ENCODE assay signal across 17 mouse cellular contexts in genomic region chr11:100975241-100975640, GRCm38 (mm10). TPM values are rescaled to one million over a fixed set of nuclear protein-coding genes. Genes with fewer than 3 reads are reported as not detected.
DNase-seq lines count a peak whose midpoint lies in the region; ATAC-seq and TF ChIP-seq lines count a peak whose summit lies in the region.
"Had no signal": no experiment of that assay in that cellular context is flagged by ENCODE, and none has a peak within 500 bp of the region (broad histone marks: within the 10 kb centered on the region; RNA-seq: fewer than 3 reads in every experiment).

No protein-coding gene starts in this region.

- peaks cover under 1% of the 10 kb centered on the region for H3K79me2 ChIP-seq in myocyte (ENCODE audit: control insufficient read depth, insufficient read depth)

- peaks cover 38% of the 10 kb centered on the region for H3K27me3 ChIP-seq in embryonic facial prominence, embryonic 13.5 days
- H3K27me3 ChIP-seq in embryonic facial prominence, embryonic 10.5 days (replicated peaks; ENCODE audit: low read depth, poor library complexity, severe bottlenecking) = peaks cover 54% of the 10 kb centered on the region
- no peaks in the 10 kb centered on the region for H3K27me3 ChIP-seq in kidney, postnatal 0 days (ENCODE audit: insufficient read depth, low read length)
- no peaks in the 10 kb centered on the region for H3K27me3 ChIP-seq in kidney, adult 2 months (replicated peaks; ENCODE audit: control insufficient read depth, insufficient read depth, low read length)
- H3K27me3 ChIP-seq in myocyte (ENCODE audit: control insufficient read depth, insufficient read depth, insufficient read length) = no peaks in the 10 kb centered on the region
- peaks cover 23% of the 10 kb centered on the region for H3K27me3 ChIP-seq in hindbrain, postnatal 0 days (ENCODE audit: insufficient read depth, low read length)
- H3K27me3 ChIP-seq in forebrain, embryonic 10.5 days (ENCODE audit: poor library complexity, severe bottlenecking) = peaks cover 61% of the 10 kb centered on the region

- H3K9ac ChIP-seq in embryonic facial prominence, embryonic 13.5 days = no peak overlapping the region
- H3K9ac ChIP-seq in kidney, postnatal 0 days (ENCODE audit: low read depth, low read length) = no peak overlapping the region
- H3K9ac ChIP-seq in hindbrain, postnatal 0 days (replicated peaks; ENCODE audit: low read length) = no peak overlapping the region
- H3K9ac ChIP-seq: embryonic facial prominence, embryonic 12.5 days had no signal

- TF ChIP-seq POLR2A in kidney, adult 2 months (IDR thresholded peaks at IDR 0.05; ENCODE audit: low read depth, low read length) = no peak
- no peak for TF ChIP-seq POLR2A in myocyte (IDR thresholded peaks at IDR 0.05; ENCODE audit: insufficient read length, low read depth)

- no peak for ATAC-seq in embryonic facial prominence, embryonic 13.5 days (ENCODE audit: insufficient number of reproducible peaks, insufficient read depth, low FRiP score, low TSS enrichment, low read depth)
- no peak for ATAC-seq in kidney, postnatal 0 days (replicated peaks; ENCODE audit: low FRiP score, low read depth)
- ATAC-seq in hindbrain, postnatal 0 days = no peak
- ATAC-seq: forebrain, embryonic 14.5 days; inflammation-experienced regulatory T-cells, adult 6 months had no signal

- H3K9me3 ChIP-seq in embryonic facial prominence, embryonic 13.5 days = peaks cover 4% of the 10 kb centered on the region; the same call in 1 of the 2 replicates
- H3K9me3 ChIP-seq in embryonic facial prominence, embryonic 10.5 days = no peaks in the 10 kb centered on the region
- no peaks in the 10 kb centered on the region for H3K9me3 ChIP-seq in kidney, postnatal 0 days (replicated peaks; ENCODE audit: low read length)
- H3K9me3 ChIP-seq in hindbrain, postnatal 0 days (ENCODE audit: low read length) = no peaks in the 10 kb centered on the region
- H3K9me3 ChIP-seq in forebrain, embryonic 10.5 days = no peaks in the 10 kb centered on the region
- H3K9me3 ChIP-seq: embryonic facial prominence, embryonic 12.5 days; hindbrain, embryonic 10.5 days had no signal

- 65% methylated on average over 7 of the region's 7 CpGs for WGBS in embryonic facial prominence, embryonic 13.5 days
- 72% methylated on average over 7 of the region's 7 CpGs for WGBS in embryonic facial prominence, embryonic 10.5 days
- WGBS in kidney, postnatal 0 days = 62% methylated on average over 7 of the region's 7 CpGs
- 77% methylated on average over 7 of the region's 7 CpGs for WGBS in kidney, adult 2 months
- 74% methylated on average over 7 of the region's 7 CpGs for WGBS in hindbrain, postnatal 0 days
- 72% methylated on average over 7 of the region's 7 CpGs for WGBS in forebrain, embryonic 10.5 days

- H3K4me3 ChIP-seq in embryonic facial prominence, embryonic 13.5 days = no peak overlapping the region
- no peak overlapping the region for H3K4me3 ChIP-seq in embryonic facial prominence, embryonic 10.5 days
- no peak overlapping the region for H3K4me3 ChIP-seq in kidney, postnatal 0 days (replicated peaks; ENCODE audit: low read depth, low read length)
- no peak overlapping the region for H3K4me3 ChIP-seq in kidney, adult 2 months (ENCODE audit: insufficient read depth, low read depth, low read length)
- no peak overlapping the region for H3K4me3 ChIP-seq in myocyte
- H3K4me3 ChIP-seq in hindbrain, postnatal 0 days (ENCODE audit: low read length) = no peak overlapping the region
- H3K4me3 ChIP-seq in forebrain, embryonic 10.5 days = no peak overlapping the region
- H3K4me3 ChIP-seq: embryonic facial prominence, embryonic 12.5 days; hindbrain, embryonic 10.5 days had no signal

- no peaks in the 10 kb centered on the region for H3K36me3 ChIP-seq in embryonic facial prominence, embryonic 13.5 days
- no peaks in the 10 kb centered on the region for H3K36me3 ChIP-seq in embryonic facial prominence, embryonic 10.5 days (replicated peaks)
- no peaks in the 10 kb centered on the region for H3K36me3 ChIP-seq in kidney, postnatal 0 days (ENCODE audit: insufficient read depth, low read length)
- no peaks in the 10 kb centered on the region for H3K36me3 ChIP-seq in kidney, adult 2 months (ENCODE audit: control insufficient read depth, insufficient read depth, low read length)
- H3K36me3 ChIP-seq in myocyte (ENCODE audit: control insufficient read depth, insufficient read depth) = no peaks in the 10 kb centered on the region
- no peaks in the 10 kb centered on the region for H3K36me3 ChIP-seq in hindbrain, postnatal 0 days (ENCODE audit: insufficient read depth, low read length)
- no peaks in the 10 kb centered on the region for H3K36me3 ChIP-seq in forebrain, embryonic 10.5 days (replicated peaks)
- H3K36me3 ChIP-seq: embryonic facial prominence, embryonic 12.5 days; hindbrain, embryonic 10.5 days had no signal

- peaks cover 19% of the 10 kb centered on the region for H3K4me1 ChIP-seq in embryonic facial prominence, embryonic 13.5 days
- H3K4me1 ChIP-seq in embryonic facial prominence, embryonic 10.5 days = peaks cover 5% of the 10 kb centered on the region
- no peaks in the 10 kb centered on the region for H3K4me1 ChIP-seq in kidney, postnatal 0 days (replicated peaks; ENCODE audit: insufficient read depth, low read length)
- peaks cover 5% of the 10 kb centered on the region for H3K4me1 ChIP-seq in kidney, adult 2 months (ENCODE audit: control insufficient read depth, insufficient read depth, low read length)
- H3K4me1 ChIP-seq in hindbrain, postnatal 0 days (ENCODE audit: insufficient read depth, low read length) = peaks cover 2% of the 10 kb centered on the region
- H3K4me1 ChIP-seq in forebrain, embryonic 10.5 days = peaks cover 5% of the 10 kb centered on the region

- no peak overlapping the region for H3K4me2 ChIP-seq in embryonic facial prominence, embryonic 13.5 days
- no peak overlapping the region for H3K4me2 ChIP-seq in kidney, postnatal 0 days (ENCODE audit: low read length)
- H3K4me2 ChIP-seq in myocyte (ENCODE audit: low read depth) = peak overlapping the region; percentile 83
- no peak overlapping the region for H3K4me2 ChIP-seq in hindbrain, postnatal 0 days (ENCODE audit: low read depth, low read length)
- H3K4me2 ChIP-seq: embryonic facial prominence, embryonic 12.5 days had no signal

- TF ChIP-seq CTCF in kidney, postnatal 0 days (IDR thresholded peaks at IDR 0.05; ENCODE audit: low read depth) = no peak
- TF ChIP-seq CTCF in kidney, adult 2 months (conservative IDR thresholded peaks at IDR 0.05; ENCODE audit: insufficient read depth, insufficient read length, low read depth, low read length) = no peak
- no peak for TF ChIP-seq CTCF in hindbrain, postnatal 0 days (IDR thresholded peaks at IDR 0.05; ENCODE audit: low read depth)

- peak overlapping the region; percentile 16; the same call in 1 of the 2 replicates for H3K27ac ChIP-seq in embryonic facial prominence, embryonic 13.5 days
- no peak overlapping the region for H3K27ac ChIP-seq in embryonic facial prominence, embryonic 10.5 days (replicated peaks)
- H3K27ac ChIP-seq in kidney, postnatal 0 days = no peak overlapping the region
- H3K27ac ChIP-seq in kidney, adult 2 months (ENCODE audit: insufficient read depth, low read depth, low read length) = no peak overlapping the region
- H3K27ac ChIP-seq in hindbrain, postnatal 0 days = no peak overlapping the region
- no peak overlapping the region for H3K27ac ChIP-seq in forebrain, embryonic 10.5 days
- H3K27ac ChIP-seq: embryonic facial prominence, embryonic 12.5 days; hindbrain, embryonic 10.5 days had no signal

- DNase-seq in embryonic facial prominence, embryonic 10.5 days (ENCODE audit: low spot score) = no peak
- peak; percentile 23 for DNase-seq in kidney, postnatal 0 days (ENCODE audit: low spot score)
- DNase-seq in kidney, adult 2 months = no peak
- DNase-seq in NIH3T3 (ENCODE audit: low read depth) = peak; percentile 37
- DNase-seq in hindbrain, postnatal 0 days (ENCODE audit: low spot score) = no peak
- no peak for DNase-seq in forebrain, embryonic 10.5 days (ENCODE audit: extremely low spot score, low spot score)
- DNase-seq: B cell, adult 2 months; cerebellum, adult 18-20 months; kidney, postnatal 36 days; lung, adult 2 months had no signal

- no peak overlapping the region for H3ac ChIP-seq in myocyte (ENCODE audit: control insufficient read depth, insufficient read length)

RNA-seq across cellular contexts. Expression of gene Cavin1, which starts 4.6 kb away (rescaled TPM):
- 152 and 169 TPM in 2 replicates for polyA plus RNA-seq in embryonic facial prominence, embryonic 13.5 days (2015; fragmentation: Nextera tagmentation; extraction: Ambion mirVana)
- 20.6 and 23.5 TPM in 2 replicates for polyA plus RNA-seq in embryonic facial prominence, embryonic 10.5 days (2016; fragmentation: Nextera tagmentation; extraction: Ambion mirVana)
- polyA plus RNA-seq in kidney, postnatal 0 days (2015; fragmentation: Nextera tagmentation; extraction: Ambion mirVana) = 143 and 156 TPM in 2 replicates
- polyA plus RNA-seq in kidney, adult 2 months (2012; rRNA removed) = 32.1 and 35.0 TPM in 2 replicates
- polyA plus RNA-seq in myocyte (2012; fragmentation: generic; extraction: Trizol) = 284 TPM
- 19.7 and 26.3 TPM in 2 replicates for total RNA-seq in hindbrain, postnatal 0 days (2014; rRNA removed)
- polyA plus RNA-seq in hindbrain, postnatal 0 days (2015; fragmentation: Nextera tagmentation; extraction: Ambion mirVana) = 48.6 and 50.2 TPM in 2 replicates
- 16.1 and 16.6 TPM in 2 replicates for polyA plus RNA-seq in forebrain, embryonic 10.5 days (2016; fragmentation: Nextera tagmentation; extraction: Ambion mirVana)
- total RNA-seq: monocyte, adult 5-6 weeks had no signal

RNA-seq across cellular contexts. Expression of gene Atp6v0a1, which starts 34.0 kb away (rescaled TPM):
- polyA plus RNA-seq in embryonic facial prominence, embryonic 13.5 days (2015; fragmentation: Nextera tagmentation; extraction: Ambion mirVana) = 33.2 and 38.8 TPM in 2 replicates
- polyA plus RNA-seq in embryonic facial prominence, embryonic 10.5 days (2016; fragmentation: Nextera tagmentation; extraction: Ambion mirVana) = 30.1 and 30.5 TPM in 2 replicates
- polyA plus RNA-seq in kidney, postnatal 0 days (2015; fragmentation: Nextera tagmentation; extraction: Ambion mirVana) = 33.8 and 35.1 TPM in 2 replicates
- 48.4 and 54.0 TPM in 2 replicates for polyA plus RNA-seq in kidney, adult 2 months (2012; rRNA removed)
- 45.0 TPM for polyA plus RNA-seq in myocyte (2012; fragmentation: generic; extraction: Trizol)
- 213 and 222 TPM in 2 replicates for total RNA-seq in hindbrain, postnatal 0 days (2014; rRNA removed)
- 162 and 181 TPM in 2 replicates for polyA plus RNA-seq in hindbrain, postnatal 0 days (2015; fragmentation: Nextera tagmentation; extraction: Ambion mirVana)
- polyA plus RNA-seq in forebrain, embryonic 10.5 days (2016; fragmentation: Nextera tagmentation; extraction: Ambion mirVana) = 34.5 and 36.9 TPM in 2 replicates

RNA-seq across cellular contexts. Expression of gene Stat3, which starts 35.9 kb away (rescaled TPM):
- polyA plus RNA-seq in embryonic facial prominence, embryonic 13.5 days (2015; fragmentation: Nextera tagmentation; extraction: Ambion mirVana) = 40.7 and 48.3 TPM in 2 replicates
- polyA plus RNA-seq in embryonic facial prominence, embryonic 10.5 days (2016; fragmentation: Nextera tagmentation; extraction: Ambion mirVana) = 22.5 and 22.8 TPM in 2 replicates
- 48.0 and 51.8 TPM in 2 replicates for polyA plus RNA-seq in kidney, postnatal 0 days (2015; fragmentation: Nextera tagmentation; extraction: Ambion mirVana)
- polyA plus RNA-seq in kidney, adult 2 months (2012; rRNA removed) = 55.5 and 57.2 TPM in 2 replicates
- 93.7 TPM for polyA plus RNA-seq in myocyte (2012; fragmentation: generic; extraction: Trizol)
- 49.7 and 56.2 TPM in 2 replicates for total RNA-seq in hindbrain, postnatal 0 days (2014; rRNA removed)
- 41.4 and 43.4 TPM in 2 replicates for polyA plus RNA-seq in hindbrain, postnatal 0 days (2015; fragmentation: Nextera tagmentation; extraction: Ambion mirVana)
- polyA plus RNA-seq in forebrain, embryonic 10.5 days (2016; fragmentation: Nextera tagmentation; extraction: Ambion mirVana) = 15.0 and 15.6 TPM in 2 replicates

Comparison
In these comparisons a context has a peak if more than half of its experiments do, and no peak if none do; other contexts are left out.
1. DNase-seq: peak in kidney, postnatal 0 days (single experiment) and NIH3T3 (single experiment); none in embryonic facial prominence, embryonic 10.5 days (single experiment), kidney, adult 2 months (single experiment), hindbrain, postnatal 0 days (single experiment) and forebrain, embryonic 10.5 days (single experiment).